Mouse (Mus musculus) neural tube, embryonic 12.5 days (tissue): ENCODE data around the gene Zpr1. TPM values are rescaled to one million over a fixed set of nuclear protein-coding genes. Genes with fewer than 3 reads are reported as not detected.

Experiments used
- ATAC-seq: fragments of 200-750 bp; cut with Nextera tagmentation; 2 replicates; pipeline ENCODE4 v1.8.0; 2017; ENCODE audit warnings: low read depth, mild to moderate bottlenecking, moderate TSS enrichment, moderate library complexity; ENCODE audit not compliant: low FRiP score
- H3K27ac ChIP-seq: fragments of 300-500 bp; sonication (generic); 2 replicates; pipeline ENCODE4 v1.5.1; 2016
- H3K27me3 ChIP-seq: fragments of 300-500 bp; sonication (generic); replicated peaks from 2 replicates; pipeline ENCODE4 v1.6.1; 2016; ENCODE audit warnings: mild to moderate bottlenecking
- H3K36me3 ChIP-seq: fragments of 300-500 bp; sonication (generic); 2 replicates; pipeline ENCODE4 v1.6.1; 2016; ENCODE audit warnings: mild to moderate bottlenecking
- H3K4me1 ChIP-seq: fragments of 300-500 bp; sonication (generic); 2 replicates; pipeline ENCODE4 v1.6.1; 2016
- H3K4me2 ChIP-seq: fragments of 300-500 bp; sonication (generic); replicated peaks from 2 replicates; pipeline ENCODE4 v1.6.1; 2016; ENCODE audit warnings: mild to moderate bottlenecking
- H3K4me3 ChIP-seq: fragments of 300-500 bp; sonication (generic); 2 replicates; pipeline ENCODE4 v1.5.1; 2016
- H3K9ac ChIP-seq: fragments of 300-500 bp; sonication (generic); 2 replicates; pipeline ENCODE4 v1.6.1; 2016; ENCODE audit warnings: mild to moderate bottlenecking
- H3K9me3 ChIP-seq: fragments of 300-500 bp; sonication (generic); 2 replicates; pipeline ENCODE4 v1.6.1; 2016; ENCODE audit warnings: mild to moderate bottlenecking
- WGBS: fragments of 180-500 bp; shearing (Covaris S2); methylation state at CpG from one replicate; pipeline ENCODE4 v1.1.7; 2016; 5-methylcytosine and 5-hydroxymethylcytosine counted together
- polyA plus RNA-seq: library from polyadenylated mRNA; unstranded; fragments of >200 nt; fragmentation: Nextera tagmentation; extraction: Ambion mirVana; gene quantifications from 2 replicates; pipeline ENCODE4 v1.2.1, GENCODE M21; 2016

Zpr1 gene
- polyA plus RNA-seq, 1 experiment from 2014 or later = 60.7 TPM

DNA sequence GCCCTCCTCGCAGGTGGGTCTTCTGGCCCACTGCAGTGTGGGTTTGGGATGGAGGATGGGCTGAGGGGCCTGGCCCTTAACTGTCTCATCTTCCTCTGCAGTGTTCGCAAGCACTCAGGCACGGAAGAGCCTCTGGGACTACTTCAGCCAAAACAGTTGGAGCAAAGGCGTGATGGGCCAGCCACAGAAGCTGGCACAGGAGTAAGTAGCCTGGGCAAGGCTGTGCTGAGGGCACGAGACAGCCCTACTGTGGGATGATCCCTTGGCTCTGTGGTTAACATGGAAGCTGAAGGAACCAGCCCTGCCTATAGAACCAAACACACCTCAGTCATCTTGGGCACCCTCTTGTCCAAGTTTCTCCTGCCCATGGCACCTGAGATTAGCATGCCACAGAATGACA, 3.7 kb upstream of the Zpr1 start:
- Histone ChIP-seq H3K9ac (no peak overlapping the region), H3K36me3 (no peaks in the 10 kb centered on the region), H3K27me3 (peaks cover 20% of the 10 kb centered on the region), H3K9me3 (no peaks in the 10 kb centered on the region), H3K4me2 (no peak overlapping the region), H3K27ac (no peak overlapping the region), H3K4me3 (no peak overlapping the region), H3K4me1 (peaks cover 7% of the 10 kb centered on the region)
- ATAC-seq = no peak
- 90% methylated on average over 5 of the region's 5 CpGs for WGBS

DNA sequence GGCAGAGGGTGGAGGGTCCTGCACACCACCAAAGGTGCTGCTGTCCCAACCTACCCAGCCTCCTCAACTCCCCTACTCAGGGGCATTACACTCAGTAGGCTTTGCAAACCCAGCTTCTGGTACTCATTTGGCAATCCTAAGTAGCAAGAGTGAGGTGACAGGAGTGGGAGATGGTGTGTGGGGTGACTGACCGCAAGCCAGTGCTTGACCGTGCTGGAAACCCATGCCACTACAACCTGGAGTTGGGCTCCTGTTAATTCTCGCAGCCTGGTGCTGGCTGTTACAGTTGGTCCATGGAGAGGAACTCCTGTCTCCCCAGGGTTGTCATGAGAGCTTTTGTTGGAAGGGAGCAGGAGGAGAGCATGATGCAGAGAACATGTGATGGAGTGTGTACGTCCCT, 2.1 kb upstream of the Zpr1 start:
- H3K4me1 ChIP-seq = peaks cover 11% of the 10 kb centered on the region
- H3K27ac ChIP-seq = no peak overlapping the region
- H3K27me3 ChIP-seq = peaks cover 20% of the 10 kb centered on the region
- no peaks in the 10 kb centered on the region for H3K9me3 ChIP-seq
- WGBS = 95% methylated on average over 4 of the region's 4 CpGs
- ATAC-seq = no peak
- no peak overlapping the region for H3K4me3 ChIP-seq
- no peak overlapping the region for H3K4me2 ChIP-seq
- H3K36me3 ChIP-seq = peaks cover 15% of the 10 kb centered on the region
- no peak overlapping the region for H3K9ac ChIP-seq

DNA sequence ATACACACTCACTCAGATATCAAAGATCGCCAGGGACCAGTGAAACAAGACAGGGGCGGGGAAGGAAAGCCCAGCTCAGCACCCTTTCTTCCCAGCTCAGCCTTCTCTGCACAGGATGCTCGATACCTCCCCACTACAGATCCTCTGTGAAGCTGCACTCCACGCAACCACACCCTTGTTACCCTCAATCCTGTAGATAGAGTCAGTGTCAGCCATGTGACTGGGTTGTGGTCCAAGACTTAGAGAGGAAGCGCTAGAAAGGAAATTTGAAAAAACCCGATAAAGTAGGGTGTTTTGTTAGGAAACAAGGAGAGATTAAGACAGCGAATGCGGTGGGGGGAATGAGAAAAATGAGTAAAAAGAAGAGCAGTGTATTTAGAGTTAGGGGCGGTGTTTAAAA, 794 bp upstream of the Zpr1 start:
- no peak overlapping the region for H3K4me3 ChIP-seq
- ATAC-seq = no peak

DNA sequence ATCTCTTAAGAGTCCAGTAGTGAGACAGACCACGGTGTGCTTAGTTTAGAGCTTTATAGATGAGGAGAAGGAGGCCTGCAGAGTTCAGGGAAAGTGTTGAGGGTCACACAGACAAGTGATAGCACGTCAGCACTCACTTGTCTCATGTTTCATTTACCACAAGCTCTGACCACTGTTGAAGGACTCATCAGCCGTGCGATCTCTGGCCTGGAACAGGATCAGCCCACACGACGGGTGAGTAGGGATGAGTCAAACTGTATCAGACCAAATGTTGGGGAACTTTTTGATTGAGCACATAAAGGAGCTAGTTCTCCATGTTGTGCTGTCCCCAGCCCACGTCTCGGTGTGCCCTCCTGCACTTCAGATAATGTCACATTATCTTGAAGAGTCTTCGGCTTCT, 1.6 kb downstream of the Zpr1 start:
- 0 out of 2 replicates have a peak overlapping the region, but pooled peaks have one; percentile 96 for H3K4me2 ChIP-seq
- peaks cover 17% of the 10 kb centered on the region for H3K27me3 ChIP-seq
- peaks cover 11% of the 10 kb centered on the region for H3K4me1 ChIP-seq
- ATAC-seq = no peak
- H3K36me3 ChIP-seq = peaks cover 49% of the 10 kb centered on the region
- no peaks in the 10 kb centered on the region for H3K9me3 ChIP-seq
- H3K9ac ChIP-seq = no peak overlapping the region
- no peak overlapping the region for H3K4me3 ChIP-seq
- 93% methylated on average over 9 of the region's 9 CpGs for WGBS
- no peak overlapping the region for H3K27ac ChIP-seq

More for the DNA sequence above, 794 bp upstream of the Zpr1 start:
- Histone ChIP-seq H3K4me2 (no peak overlapping the region), H3K27ac (no peak overlapping the region), H3K36me3 (peaks cover 28% of the 10 kb centered on the region), H3K27me3 (peaks cover 20% of the 10 kb centered on the region), H3K9ac (no peak overlapping the region), H3K9me3 (no peaks in the 10 kb centered on the region), H3K4me1 (peaks cover 11% of the 10 kb centered on the region)
- WGBS = 92% methylated on average over 9 of the region's 9 CpGs

DNA sequence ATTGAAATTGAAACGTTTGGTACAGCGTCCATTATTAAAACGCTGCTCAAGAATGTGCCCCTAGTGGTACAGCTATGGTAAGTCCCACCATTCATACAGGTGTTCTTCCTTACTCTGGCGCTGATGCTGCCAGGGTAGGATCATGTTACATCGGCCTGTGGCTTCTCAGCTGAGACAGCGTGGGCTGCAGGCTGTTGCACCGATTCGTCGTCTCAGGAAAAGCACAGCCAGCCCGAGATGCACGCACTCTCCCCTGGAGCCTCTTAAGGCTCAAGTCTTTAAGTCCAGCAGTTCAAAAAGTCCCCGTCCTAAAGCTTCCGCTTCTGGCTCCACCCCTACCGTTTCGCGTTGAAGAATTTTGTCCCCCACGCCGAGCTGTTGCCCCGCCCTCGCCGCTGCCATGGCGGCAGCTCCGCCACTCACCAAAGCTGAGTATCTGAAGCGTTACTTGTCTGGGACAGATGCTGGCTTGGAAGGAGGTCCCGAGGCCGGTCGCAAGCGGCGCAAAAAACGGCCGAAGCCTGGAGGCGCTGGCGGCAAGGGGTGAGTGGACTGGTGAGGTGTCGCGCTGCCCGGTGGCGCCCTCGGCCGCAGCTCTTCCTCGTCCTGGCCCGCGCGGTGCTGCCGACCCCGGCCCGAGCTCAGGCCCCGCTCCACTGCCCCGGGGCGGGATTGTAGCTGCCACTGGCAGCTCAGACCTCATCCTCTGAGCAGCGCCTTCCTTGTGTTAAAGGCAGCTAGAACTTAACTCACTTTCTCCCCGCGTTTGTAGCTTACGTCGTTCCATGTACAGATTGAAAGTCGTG, 10.0 kb downstream of the Zpr1 start, which contains the start of gene Bud13:
Bud13 (plus strand) TSS at position 378 of the 806 bp plus-strand sequence.
- peak within 1 kb of the TSS; percentile 65 for H3K4me2 ChIP-seq
- under 1% methylated on average over 55 of the region's 55 CpGs for WGBS
- H3K9me3 ChIP-seq = no peaks in the 10 kb centered on the region
- no peak within 1 kb of the TSS for H3K27ac ChIP-seq
- peak within 1 kb of the TSS; percentile 85 for H3K4me3 ChIP-seq
- no peaks in the 10 kb centered on the region for H3K27me3 ChIP-seq
- H3K9ac ChIP-seq = peak within 1 kb of the TSS; percentile 82
- peaks cover 49% of the 10 kb centered on the region for H3K36me3 ChIP-seq
- ATAC-seq = peak; percentile 91
- peaks cover 7% of the 10 kb centered on the region for H3K4me1 ChIP-seq

DNA sequence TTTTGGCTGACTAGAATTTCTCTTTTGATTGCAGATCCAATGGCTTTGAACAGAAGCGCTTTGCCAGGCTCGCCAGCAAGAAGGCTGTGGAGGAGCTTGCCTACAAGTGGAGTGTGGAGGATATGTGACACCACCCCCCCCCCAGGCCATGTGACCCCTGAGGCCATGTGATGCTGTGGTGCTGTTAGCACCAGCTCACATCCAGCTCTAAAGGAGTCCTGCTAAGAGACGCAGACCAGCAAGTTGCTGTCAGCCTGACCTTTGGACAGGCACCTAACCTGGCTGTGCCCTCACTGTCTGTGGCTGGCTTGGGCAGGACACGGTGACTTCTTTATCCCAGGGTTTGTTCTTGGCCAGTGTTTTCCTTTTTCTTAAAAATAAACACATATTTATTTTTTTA, 25.5 kb downstream of the Zpr1 start:
- H3K36me3 ChIP-seq = peaks cover 49% of the 10 kb centered on the region

DNA sequence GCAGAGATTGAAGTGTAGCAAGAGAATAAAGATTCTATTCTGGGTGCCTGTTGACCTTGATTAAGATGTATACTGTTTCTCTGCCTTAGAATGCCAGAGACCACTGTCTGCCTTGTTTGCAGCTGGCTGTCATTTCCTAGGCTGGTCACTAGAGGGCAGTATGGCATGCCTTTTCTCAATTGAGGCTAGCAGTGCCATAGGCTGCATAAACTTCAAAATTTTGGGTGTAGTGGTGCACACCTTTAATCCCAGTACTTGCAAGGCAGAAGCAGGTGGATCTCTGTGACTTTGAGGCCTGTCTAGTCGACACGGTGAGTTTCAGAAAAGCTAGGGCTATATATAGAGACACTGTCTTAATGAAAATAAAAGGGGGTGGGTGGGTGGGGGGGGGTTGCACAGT, 29.3 kb downstream of the Zpr1 start:
- no peak for ATAC-seq

More for the DNA sequence above, 25.5 kb downstream of the Zpr1 start:
- H3K27ac ChIP-seq = no peak overlapping the region
- no peak overlapping the region for H3K4me3 ChIP-seq
- H3K9me3 ChIP-seq = no peaks in the 10 kb centered on the region
- ATAC-seq = no peak
- H3K9ac ChIP-seq = no peak overlapping the region
- no peaks in the 10 kb centered on the region for H3K4me1 ChIP-seq
- 97% methylated on average over 4 of the region's 4 CpGs for WGBS
- H3K4me2 ChIP-seq = no peak overlapping the region
- H3K27me3 ChIP-seq = no peaks in the 10 kb centered on the region

DNA sequence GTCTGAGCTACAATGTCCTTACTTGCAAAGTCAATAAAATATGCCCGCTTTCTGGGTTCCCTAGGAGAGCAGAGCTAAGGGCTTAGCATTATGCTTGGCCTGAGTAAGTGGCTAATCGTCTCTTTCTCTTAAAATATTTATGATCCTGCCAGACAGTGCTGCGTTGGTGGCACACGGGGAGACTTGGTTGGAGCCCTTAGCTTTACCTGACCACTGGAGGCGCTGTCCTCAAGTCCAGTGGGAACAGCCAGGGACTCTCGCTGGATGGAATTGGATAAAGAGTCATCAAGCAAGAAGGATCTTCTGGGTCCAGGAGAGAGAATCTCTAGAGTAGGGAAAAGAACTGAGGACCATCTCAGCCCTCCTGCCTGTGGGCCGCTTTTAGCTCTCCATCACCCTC, 36.3 kb downstream of the Zpr1 start:
- H3K4me1 ChIP-seq = peaks cover 14% of the 10 kb centered on the region; the same call in 1 of the 2 replicates
- 0 out of 2 replicates have a peak overlapping the region, but pooled peaks have one; percentile 7 for H3K4me2 ChIP-seq
- H3K9me3 ChIP-seq = no peaks in the 10 kb centered on the region
- no peak overlapping the region for H3K9ac ChIP-seq
- no peak overlapping the region for H3K4me3 ChIP-seq
- no peaks in the 10 kb centered on the region for H3K36me3 ChIP-seq
- H3K27me3 ChIP-seq = 0 out of 2 replicates have a peak, but pooled peaks cover 4% of the 10 kb centered on the region
- 5% methylated on average over 7 of the region's 7 CpGs for WGBS
- no peak overlapping the region for H3K27ac ChIP-seq
- no peak for ATAC-seq

More for the DNA sequence above, 29.3 kb downstream of the Zpr1 start:
- 0 out of 2 replicates have a peak, but pooled peaks cover 4% of the 10 kb centered on the region for H3K27me3 ChIP-seq
- 10% methylated on average over 2 of the region's 2 CpGs for WGBS
- no peak overlapping the region for H3K9ac ChIP-seq
- no peak overlapping the region for H3K4me3 ChIP-seq
- H3K4me1 ChIP-seq = no peaks in the 10 kb centered on the region; the same call in 1 of the 2 replicates
- no peak overlapping the region for H3K27ac ChIP-seq
- H3K36me3 ChIP-seq = peaks cover 24% of the 10 kb centered on the region
- H3K4me2 ChIP-seq = no peak overlapping the region
- no peaks in the 10 kb centered on the region for H3K9me3 ChIP-seq

DNA sequence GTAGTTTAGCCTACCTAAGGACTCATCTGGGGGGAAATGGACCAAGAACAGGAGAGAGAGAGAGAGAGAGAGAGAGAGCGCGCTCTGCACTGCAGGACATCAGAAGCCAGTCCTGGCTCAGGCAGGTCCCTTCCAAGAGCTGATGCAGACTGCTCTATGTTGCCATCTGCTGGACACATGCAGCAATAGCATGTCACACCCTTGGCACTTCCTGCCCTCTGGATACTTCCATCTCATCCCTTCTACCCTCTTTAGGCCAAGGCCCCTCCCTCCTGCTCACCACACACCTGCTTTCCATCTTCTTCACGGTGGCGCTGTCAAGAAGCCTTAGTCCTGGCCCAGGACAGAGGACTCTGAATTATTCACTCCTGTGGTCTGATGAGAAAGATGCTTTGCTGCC, 41.6 kb downstream of the Zpr1 start:
- Histone ChIP-seq H3K4me3 (no peak overlapping the region), H3K36me3 (no peaks in the 10 kb centered on the region), H3K27me3 (no peaks in the 10 kb centered on the region), H3K9ac (no peak overlapping the region), H3K4me2 (no peak overlapping the region), H3K4me1 (peaks cover 22% of the 10 kb centered on the region), H3K27ac (no peak overlapping the region), H3K9me3 (peaks cover 5% of the 10 kb centered on the region)
- 3% methylated on average over 4 of the region's 4 CpGs for WGBS
- ATAC-seq = peak; percentile 31; the same call in 1 of the 2 replicates

DNA sequence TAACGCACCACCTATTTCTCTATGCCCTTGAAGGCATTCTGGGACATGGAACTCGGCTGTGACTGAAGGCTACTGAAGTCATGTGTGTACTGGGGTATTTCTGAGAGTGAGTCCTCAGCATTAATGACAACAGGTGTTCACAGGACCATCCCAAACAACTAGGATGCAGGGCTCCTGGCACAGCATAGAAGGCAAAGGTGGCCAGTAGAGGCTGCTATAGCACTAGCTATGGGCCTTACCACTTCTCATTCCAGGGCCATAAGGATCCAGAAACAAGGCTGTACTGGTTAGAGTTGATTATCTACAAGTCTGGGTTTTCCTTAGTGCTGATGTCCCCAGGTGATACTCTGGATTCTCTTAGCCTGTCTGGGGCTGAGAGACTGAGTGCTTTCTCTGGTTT, 42.1 kb downstream of the Zpr1 start:
- H3K9me3 ChIP-seq = peaks cover 9% of the 10 kb centered on the region
- H3K4me2 ChIP-seq = no peak overlapping the region
- no peaks in the 10 kb centered on the region for H3K27me3 ChIP-seq
- no peak overlapping the region for H3K27ac ChIP-seq
- whole genome bisulfite sequencing = 45% methylated on average over 2 of the region's 2 CpGs
- no peak overlapping the region for H3K9ac ChIP-seq
- ATAC-seq = no peak
- no peak overlapping the region for H3K4me3 ChIP-seq
- H3K36me3 ChIP-seq = no peaks in the 10 kb centered on the region
- peaks cover 22% of the 10 kb centered on the region for H3K4me1 ChIP-seq

DNA sequence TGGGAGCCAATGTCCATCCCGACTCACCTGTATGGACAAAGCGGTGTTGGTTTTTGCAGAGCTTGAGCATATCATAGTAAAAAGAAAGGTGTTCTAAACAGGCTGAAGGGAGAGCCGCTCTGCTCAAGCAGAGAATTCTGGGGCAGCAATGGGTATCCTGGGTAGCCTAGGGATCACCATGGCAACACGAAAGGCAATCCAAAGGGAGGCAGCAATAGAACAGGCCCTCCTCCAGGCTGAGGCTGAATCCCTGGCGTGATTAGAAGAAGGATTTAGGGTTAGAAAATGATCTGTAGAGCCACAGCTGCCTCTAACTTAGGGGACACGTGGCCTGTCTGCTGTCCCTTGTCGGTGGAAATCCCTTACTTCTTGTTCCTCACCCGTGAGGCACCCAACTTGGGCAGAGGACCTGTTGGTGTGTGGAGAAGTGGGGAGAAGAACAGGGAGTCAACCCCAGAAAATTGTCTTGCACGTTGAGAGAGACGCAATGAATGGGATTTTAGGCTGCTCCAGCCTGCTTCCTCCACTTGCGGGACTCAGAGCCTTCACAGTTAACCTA, 43.0 kb downstream of the Zpr1 start:
- 23% methylated on average over 11 of the region's 11 CpGs for WGBS
- peak; percentile 72 for ATAC-seq
- H3K9me3 ChIP-seq = peaks cover 13% of the 10 kb centered on the region
- H3K4me3 ChIP-seq = no peak overlapping the region
- 0 out of 2 replicates have a peak overlapping the region, but pooled peaks have one; percentile 8 for H3K27ac ChIP-seq
- peaks cover 22% of the 10 kb centered on the region for H3K4me1 ChIP-seq
- no peak overlapping the region for H3K9ac ChIP-seq
- no peaks in the 10 kb centered on the region for H3K36me3 ChIP-seq
- H3K27me3 ChIP-seq = no peaks in the 10 kb centered on the region
- H3K4me2 ChIP-seq = peak overlapping the region; percentile 29

DNA sequence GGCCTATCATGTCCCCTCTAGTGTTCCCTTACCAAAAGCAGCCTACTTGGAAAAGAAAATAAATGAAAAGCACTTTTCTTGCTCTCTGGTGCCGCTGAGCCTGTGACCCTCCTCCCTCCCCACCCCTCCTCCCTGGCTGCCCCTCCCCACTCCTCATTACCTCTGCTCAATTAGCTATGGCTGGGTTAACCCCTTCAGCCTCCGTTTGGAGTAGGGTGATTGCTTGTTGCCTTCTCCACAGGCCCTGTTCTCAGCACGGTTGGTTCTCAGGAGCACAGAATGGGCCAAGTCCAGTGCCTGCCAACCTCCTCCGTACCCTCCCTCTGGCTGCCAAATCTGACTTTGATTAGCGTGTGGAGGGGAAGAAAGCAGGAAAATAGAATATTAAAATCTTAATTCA, 43.5 kb downstream of the Zpr1 start:
- WGBS = 6% methylated on average over 5 of the region's 5 CpGs
- Histone ChIP-seq H3K27me3 (no peaks in the 10 kb centered on the region), H3K36me3 (no peaks in the 10 kb centered on the region), H3K27ac (0 out of 2 replicates have a peak overlapping the region, but pooled peaks have one; percentile 8), H3K9ac (no peak overlapping the region), H3K4me2 (peak overlapping the region; percentile 29), H3K4me3 (no peak overlapping the region), H3K9me3 (peaks cover 13% of the 10 kb centered on the region), H3K4me1 (peaks cover 22% of the 10 kb centered on the region)
- peak; percentile 43 for ATAC-seq
